Mouse (Mus musculus) naive thymus-derived CD4-positive, alpha-beta T cell, adult 2 months (primary cell): ENCODE results near the gene Arid1a.

ENCODE experiments used
- DNase-seq: peaks from one replicate; pipeline ENCODE4 v3.0.0-alpha.2; 2011; ENCODE audit warnings: low read depth

Arid1a gene

DNA sequence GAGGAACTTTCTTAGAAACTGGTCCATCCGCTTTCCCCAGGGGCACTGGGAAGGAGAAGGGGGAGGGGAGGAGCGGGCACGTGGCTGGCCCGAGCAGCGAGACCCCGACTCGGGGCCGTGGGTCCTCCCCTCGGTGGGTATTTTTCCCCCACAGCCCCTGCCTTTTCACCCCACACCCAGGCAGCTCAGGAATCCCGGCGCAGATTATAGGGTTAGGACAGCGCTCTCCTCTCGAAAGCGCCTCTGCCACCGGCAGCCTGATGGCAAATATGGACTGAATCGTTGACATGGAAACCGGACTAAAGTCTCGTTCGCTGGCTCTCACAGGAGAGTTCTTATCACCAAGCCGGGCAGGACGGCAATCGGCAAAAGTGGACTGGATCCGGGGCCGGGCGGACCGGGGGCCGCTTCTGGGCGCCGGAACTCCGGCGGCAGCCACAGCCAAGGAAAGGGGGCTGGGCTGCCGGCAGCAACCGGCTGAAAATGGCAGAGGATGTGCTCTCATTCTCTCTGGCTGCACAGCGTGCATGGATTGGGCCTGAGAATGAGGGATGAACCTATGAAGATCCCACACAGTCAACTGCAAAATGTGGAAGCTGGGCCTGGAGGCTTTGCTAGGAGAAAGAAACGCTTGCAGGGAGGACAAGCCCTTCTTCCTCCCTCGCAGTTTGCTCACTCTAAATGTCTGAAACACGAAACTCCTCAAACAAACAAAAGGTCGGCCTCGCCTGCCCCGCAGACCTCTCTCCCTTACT is at the start of gene Arid1a:
Gene Arid1a, minus strand, starts transcription at position 256 of the 755 bp plus-strand sequence.
- peak; percentile 95 for DNase-seq

GRCm38 (mm10) chr4:133804401-133805263 is 48.1 kb upstream of the Arid1a start:
- DNase-seq = peak; percentile 51

DNA sequence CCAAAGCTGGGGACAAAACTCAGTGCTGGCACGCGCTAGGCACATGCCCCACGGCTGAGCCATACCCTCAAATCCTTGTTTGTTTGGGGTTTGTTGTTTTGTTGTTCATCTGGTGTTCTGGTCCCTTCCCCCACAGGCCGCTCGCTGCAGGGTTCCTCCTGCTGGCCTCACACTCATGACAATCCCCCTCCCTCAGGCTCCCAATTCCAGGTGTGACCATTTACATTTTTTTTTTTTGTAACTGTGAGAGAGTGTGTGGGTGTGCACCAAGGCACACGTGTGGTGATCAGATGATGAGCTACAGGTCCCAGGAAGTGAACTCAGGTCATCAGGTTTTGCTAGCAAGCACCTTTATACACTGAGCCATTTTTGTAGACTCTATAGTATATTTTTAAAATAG is 44.0 kb upstream of the Arid1a start:
- DNase-seq = peak; percentile 36

DNA sequence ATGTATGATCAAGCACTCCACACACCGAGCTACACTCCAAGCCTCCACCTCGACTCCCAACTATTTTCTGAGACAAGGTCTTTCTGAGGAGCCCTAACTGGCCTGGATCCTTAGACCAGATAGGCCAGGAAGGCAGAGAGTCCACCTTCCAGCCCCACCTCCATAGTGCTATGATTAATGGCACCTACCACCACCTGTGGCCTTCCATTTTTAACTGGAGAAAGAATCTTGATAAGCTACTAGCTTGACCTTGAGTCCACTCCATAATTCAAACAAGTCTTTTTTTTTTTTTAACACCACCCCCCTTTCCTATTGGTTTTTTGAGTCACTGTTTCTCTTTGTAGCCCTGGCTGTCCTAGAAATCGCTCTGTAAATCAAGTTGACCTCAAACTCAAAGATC is 36.7 kb upstream of the Arid1a start:
- no peak for DNase-seq

DNA sequence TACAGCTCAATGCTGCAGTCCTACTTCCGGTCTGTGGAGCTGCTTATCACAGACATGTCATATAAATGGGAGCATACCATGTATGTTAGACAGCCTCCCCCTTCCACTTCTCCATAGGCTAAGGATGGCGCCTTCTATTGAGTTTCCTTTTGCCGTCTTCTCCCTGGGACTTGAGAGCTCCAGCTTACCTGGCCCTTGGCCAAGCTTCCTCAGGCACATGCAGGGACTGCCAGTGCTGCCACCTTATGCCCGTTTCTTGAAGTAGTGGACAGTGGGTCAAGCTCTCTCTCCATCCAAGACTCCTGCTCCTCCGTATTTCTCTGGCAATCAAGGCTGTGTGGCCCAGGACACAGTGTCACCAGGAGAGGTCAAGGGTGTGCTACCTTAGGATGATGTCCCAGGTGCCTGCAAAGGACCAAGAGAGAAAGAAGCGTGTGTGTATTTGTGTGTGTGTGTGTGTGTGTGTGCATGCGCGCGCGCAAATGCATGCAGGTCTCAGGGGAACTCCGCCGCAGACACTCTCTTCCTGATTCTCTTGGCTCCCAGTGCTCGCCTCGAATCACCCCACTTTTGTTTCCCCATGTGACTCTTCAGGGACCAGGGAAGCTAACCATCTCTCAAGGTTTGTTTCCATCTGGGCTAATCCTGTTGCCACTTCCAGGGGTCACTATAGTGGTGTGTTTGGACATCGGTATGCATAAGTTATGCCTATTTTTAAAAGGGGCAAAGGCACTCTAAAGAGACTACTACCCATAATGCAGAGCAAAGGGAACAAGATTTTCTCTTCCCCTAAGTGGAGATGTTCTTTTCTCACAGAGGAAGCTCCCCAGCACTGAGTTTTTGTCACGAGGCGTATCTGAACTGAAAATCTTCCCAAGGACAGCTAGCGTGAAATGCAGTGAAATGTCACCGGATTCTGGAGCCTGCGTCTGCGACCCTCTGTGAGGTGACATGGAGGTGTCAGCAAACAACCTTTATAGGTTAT is 18.3 kb upstream of the Arid1a start:
- DNase-seq = peak; percentile 47

GRCm38 (mm10) chr4:133769157-133769556 is 12.6 kb upstream of the Arid1a start:
- DNase-seq = no peak

- DNase-seq = no peak
These were observed 6.5 kb upstream of the Arid1a start for GRCm38 (mm10) chr4:133763112-133763511.

GRCm38 (mm10) chr4:133759659-133760058 is 3.1 kb upstream of the Arid1a start:
- no peak for DNase-seq

- DNase-seq = peak; percentile 91
These were observed 783 bp upstream of the Arid1a start for GRCm38 (mm10) chr4:133757269-133757835.

- DNase-seq = no peak
These were observed 653 bp downstream of the Arid1a start for GRCm38 (mm10) chr4:133755861-133756371.

GRCm38 (mm10) chr4:133754871-133755765 is 1.5 kb downstream of the Arid1a start:
- no peak for DNase-seq

DNA sequence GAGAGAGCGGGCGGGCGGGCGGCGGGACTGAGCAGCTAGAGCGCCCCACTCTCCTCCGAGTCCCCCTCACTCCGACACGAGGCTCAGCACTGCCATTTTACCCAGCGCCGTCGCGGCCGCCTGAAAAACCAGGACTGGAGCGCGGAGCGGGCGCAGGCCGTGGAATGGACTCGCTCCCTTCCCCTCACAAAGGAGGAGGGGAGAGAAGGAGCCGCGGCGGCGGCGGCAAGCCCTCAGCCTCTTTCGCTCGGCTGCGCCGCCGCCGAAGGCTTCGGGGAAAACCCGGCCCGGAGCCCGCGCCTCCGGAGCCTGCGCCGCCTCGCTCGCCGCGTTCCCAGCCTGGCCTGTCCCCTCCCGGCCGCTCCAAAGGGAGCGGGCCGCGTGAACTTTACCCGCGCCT is 2.3 kb downstream of the Arid1a start:
- DNase-seq = peak; percentile 99

DNA sequence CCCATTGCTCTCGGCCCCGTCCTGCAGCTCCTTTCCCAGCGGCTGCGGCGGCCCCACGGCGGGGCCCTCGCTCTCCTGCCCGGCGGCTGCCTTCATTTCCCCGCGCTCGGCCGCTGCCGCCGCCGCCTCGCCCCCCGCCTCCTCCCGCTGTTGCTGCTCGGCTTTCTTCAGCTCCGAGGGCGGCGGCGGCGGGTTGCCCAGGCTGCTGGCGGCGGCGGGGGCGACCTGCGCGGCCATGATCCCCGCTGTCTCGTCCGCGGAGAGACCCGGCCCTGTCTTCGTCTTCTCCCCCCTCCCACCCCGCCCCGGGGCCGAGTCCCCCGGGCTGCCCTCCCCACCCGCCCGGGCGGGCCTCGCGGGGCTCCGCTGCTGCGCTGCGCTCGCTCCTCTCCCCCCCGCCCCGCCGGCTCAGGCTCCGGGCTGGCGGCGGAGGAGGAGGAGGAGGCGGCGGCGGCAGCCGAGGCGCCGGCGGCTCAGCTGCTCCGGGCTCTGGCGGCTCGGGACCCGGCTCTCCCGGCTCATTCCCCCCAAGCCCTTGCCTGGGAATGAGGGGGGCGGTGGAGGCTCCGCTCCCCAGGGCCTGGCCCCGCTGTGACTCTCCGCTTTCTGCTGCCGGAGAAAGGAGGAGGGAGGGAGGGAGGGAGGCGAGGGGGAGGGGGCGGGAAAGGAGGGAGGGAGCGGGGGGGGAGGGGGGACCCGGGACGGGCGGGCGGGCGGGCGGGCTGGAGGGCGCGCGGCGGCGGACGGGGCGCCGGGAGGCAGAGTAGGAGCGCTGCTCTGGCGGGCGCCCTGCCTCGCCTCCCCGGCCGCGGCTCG is 3.0 kb downstream of the Arid1a start:
- DNase-seq = peak; percentile 77

GRCm38 (mm10) chr4:133752449-133753374 is 3.9 kb downstream of the Arid1a start:
- peak; percentile 71 for DNase-seq

DNA sequence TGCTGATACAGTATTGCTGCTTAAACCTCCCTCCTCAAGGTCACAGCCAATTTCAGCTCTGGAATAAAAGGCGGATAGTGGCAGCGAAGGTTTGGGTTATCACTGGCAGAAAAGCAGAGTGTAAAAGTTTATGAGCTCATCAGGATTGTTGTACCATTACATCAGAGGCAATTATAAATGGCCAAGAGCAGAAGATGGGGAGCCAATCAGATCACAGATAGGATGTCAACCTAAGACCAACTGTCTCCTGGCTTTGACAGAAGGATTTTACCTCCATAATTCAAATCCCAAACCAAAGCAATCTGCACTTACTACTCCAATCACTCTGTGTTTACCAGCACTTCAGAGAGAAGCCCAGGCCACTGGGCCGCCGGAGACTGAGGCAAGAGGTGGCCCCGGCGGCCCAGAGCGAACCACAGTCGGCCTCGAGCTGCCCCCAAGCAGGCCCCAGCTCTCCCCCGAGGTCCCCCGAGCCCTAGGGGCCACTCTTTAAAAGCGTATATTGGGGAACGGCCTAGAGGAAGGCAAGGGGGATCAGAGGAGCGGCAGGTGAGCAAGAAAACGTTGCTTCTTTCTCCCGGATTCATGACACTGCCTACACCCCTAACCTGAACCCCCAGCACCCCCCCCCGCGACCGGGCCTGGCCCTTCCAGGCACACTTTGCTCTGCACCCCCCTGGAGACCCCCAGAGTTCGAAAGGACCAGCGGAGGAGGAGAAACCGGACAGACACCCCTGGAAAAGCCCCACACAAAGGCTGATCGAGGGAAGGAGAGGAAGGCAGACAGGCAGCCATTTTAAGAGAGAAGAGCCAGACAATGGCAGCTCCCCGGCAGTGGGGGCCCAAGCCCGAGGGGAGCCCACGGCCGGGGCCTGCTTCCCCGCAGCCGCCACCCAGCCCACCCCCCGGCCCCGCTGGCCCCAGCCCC is 4.8 kb downstream of the Arid1a start:
- peak; percentile 80 for DNase-seq

GRCm38 (mm10) chr4:133750184-133750775 is 6.3 kb downstream of the Arid1a start:
- DNase-seq = no peak

- no peak for DNase-seq
These were observed 21.3 kb downstream of the Arid1a start for GRCm38 (mm10) chr4:133735282-133735681.
